Mouse (Mus musculus) stomach, embryonic 15.5 days (tissue): ENCODE results near the gene Pkd1l2. TPM values are rescaled to one million over a fixed set of nuclear protein-coding genes. Genes with fewer than 3 reads are reported as not detected.

Source experiments
- ATAC-seq: fragments of 200-750 bp; cut with Nextera tagmentation; 2 replicates; pipeline ENCODE4 v1.8.0; 2017; ENCODE audit warnings: low read depth, moderate number of reproducible peaks, moderate TSS enrichment; ENCODE audit not compliant: insufficient read depth, low FRiP score
- H3K27ac ChIP-seq: fragments of 300-500 bp; sonication (generic); 2 replicates; pipeline ENCODE4 v1.5.1; 2015; ENCODE audit warnings: mild to moderate bottlenecking, inconsistent platforms
- H3K27me3 ChIP-seq: fragments of 300-500 bp; sonication (generic); replicated peaks from 2 replicates; pipeline ENCODE4 v1.6.1; 2015; ENCODE audit warnings: inconsistent platforms
- H3K36me3 ChIP-seq: fragments of 300-500 bp; sonication (generic); 2 replicates; pipeline ENCODE4 v1.6.1; 2015; ENCODE audit warnings: inconsistent platforms
- H3K4me1 ChIP-seq: fragments of 300-500 bp; sonication (generic); 2 replicates; pipeline ENCODE4 v1.6.1; 2015; ENCODE audit warnings: inconsistent platforms
- H3K4me2 ChIP-seq: fragments of 300-500 bp; sonication (generic); 2 replicates; pipeline ENCODE4 v1.6.1; 2015; ENCODE audit warnings: mild to moderate bottlenecking, inconsistent platforms
- H3K4me3 ChIP-seq: fragments of 300-500 bp; sonication (generic); replicated peaks from 2 replicates; pipeline ENCODE4 v1.5.1; 2015; ENCODE audit warnings: inconsistent platforms
- H3K9ac ChIP-seq: fragments of 300-500 bp; sonication (generic); 2 replicates; pipeline ENCODE4 v1.6.1; 2015; ENCODE audit warnings: inconsistent platforms
- H3K9me3 ChIP-seq: fragments of 300-500 bp; sonication (generic); 2 replicates; pipeline ENCODE4 v1.6.1; 2016; ENCODE audit warnings: inconsistent platforms
- WGBS: fragments of 180-500 bp; shearing (Covaris S2); methylation state at CpG from one replicate; pipeline ENCODE4 v1.1.7; 2015; 5-methylcytosine and 5-hydroxymethylcytosine counted together
- polyA plus RNA-seq: library from polyadenylated mRNA; unstranded; fragments of >200 nt; fragmentation: Nextera tagmentation; extraction: Ambion mirVana; gene quantifications from 2 replicates; pipeline ENCODE4 v1.2.1, GENCODE M21; 2015

Gene Pkd1l2
- polyA plus RNA-seq, 1 experiment from 2014 or later = 0.18 TPM

GRCm38 (mm10) chr8:116989842-116990241 is 92.4 kb downstream of the Pkd1l2 start:
- Histone ChIP-seq H3K4me2 (no peak overlapping the region), H3K27me3 (no peaks in the 10 kb centered on the region), H3K9me3 (no peaks in the 10 kb centered on the region), H3K27ac (no peak overlapping the region), H3K4me3 (no peak overlapping the region), H3K36me3 (peaks cover 6% of the 10 kb centered on the region; the same call in 1 of the 2 replicates), H3K4me1 (peaks cover 8% of the 10 kb centered on the region; the same call in 1 of the 2 replicates), H3K9ac (no peak overlapping the region)
- no peak for ATAC-seq
- WGBS = 95% methylated on average over 3 of the region's 3 CpGs

GRCm38 (mm10) chr8:116980117-116980516 is 102.1 kb downstream of the Pkd1l2 start:
- WGBS = 22% methylated on average over 4 of the region's 4 CpGs
- H3K9ac ChIP-seq = no peak overlapping the region
- H3K4me1 ChIP-seq = peaks cover 3% of the 10 kb centered on the region
- H3K36me3 ChIP-seq = peaks cover 10% of the 10 kb centered on the region
- H3K27me3 ChIP-seq = no peaks in the 10 kb centered on the region
- no peak overlapping the region for H3K4me3 ChIP-seq
- H3K27ac ChIP-seq = no peak overlapping the region
- no peak for ATAC-seq
- no peak overlapping the region for H3K4me2 ChIP-seq
- no peaks in the 10 kb centered on the region for H3K9me3 ChIP-seq

- Histone ChIP-seq H3K27me3 (no peaks in the 10 kb centered on the region), H3K9ac (0 out of 2 replicates have a peak within 1 kb of the TSS, but pooled peaks have one; percentile 14), H3K9me3 (no peaks in the 10 kb centered on the region), H3K4me3 (peak within 1 kb of the TSS; percentile 77), H3K27ac (no peak within 1 kb of the TSS), H3K4me2 (peak within 1 kb of the TSS; percentile 70), H3K36me3 (peaks cover 6% of the 10 kb centered on the region), H3K4me1 (peaks cover 3% of the 10 kb centered on the region)
- ATAC-seq = peak; percentile 99
- WGBS = 0% methylated on average over 46 of the region's 46 CpGs
These were observed 103.5 kb downstream of the Pkd1l2 start, which contains the start of gene 1700030J22Rik for GRCm38 (mm10) chr8:116978631-116979256. Gene 1700030J22Rik (minus strand): TSS chr8:116978959.

GRCm38 (mm10) chr8:116978052-116978451 is 104.2 kb downstream of the Pkd1l2 start:
- WGBS = 31% methylated on average over 8 of the region's 8 CpGs
- Histone ChIP-seq H3K4me1 (peaks cover 3% of the 10 kb centered on the region), H3K27ac (no peak overlapping the region), H3K9me3 (no peaks in the 10 kb centered on the region), H3K9ac (no peak overlapping the region), H3K27me3 (no peaks in the 10 kb centered on the region), H3K36me3 (no peaks in the 10 kb centered on the region), H3K4me3 (peak overlapping the region; percentile 77), H3K4me2 (peak overlapping the region; percentile 70)
- ATAC-seq = no peak

DNA sequence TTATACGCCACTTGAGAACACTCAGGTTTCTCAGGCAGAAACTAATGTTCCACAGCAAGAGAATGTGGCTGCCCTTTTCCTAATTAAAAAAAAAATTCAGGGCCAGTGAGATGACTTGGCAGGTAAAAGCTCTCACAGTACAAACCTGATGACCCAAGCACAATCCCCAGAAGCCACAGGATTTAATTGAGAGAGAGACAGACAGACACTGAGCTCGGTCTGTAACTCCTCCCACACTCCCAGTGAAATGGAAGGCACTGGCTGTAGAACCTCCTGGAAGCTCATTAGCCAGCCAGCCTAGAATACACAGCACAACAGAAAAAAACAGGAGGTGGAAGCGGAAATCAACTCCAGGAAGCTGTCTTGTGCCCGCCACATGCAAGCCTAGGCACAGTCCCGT is 106.6 kb downstream of the Pkd1l2 start:
- Histone ChIP-seq H3K27ac (no peak overlapping the region), H3K9ac (no peak overlapping the region), H3K36me3 (no peaks in the 10 kb centered on the region), H3K4me2 (no peak overlapping the region; the same call in 1 of the 2 replicates), H3K4me1 (peaks cover 3% of the 10 kb centered on the region), H3K9me3 (no peaks in the 10 kb centered on the region), H3K27me3 (no peaks in the 10 kb centered on the region), H3K4me3 (no peak overlapping the region)
- WGBS = 50% methylated on average over 5 of the region's 5 CpGs
- no peak for ATAC-seq

GRCm38 (mm10) chr8:116975066-116975465 is 107.2 kb downstream of the Pkd1l2 start:
- H3K27ac ChIP-seq = no peak overlapping the region
- no peak overlapping the region for H3K4me3 ChIP-seq
- no peaks in the 10 kb centered on the region for H3K27me3 ChIP-seq
- H3K4me2 ChIP-seq = no peak overlapping the region; the same call in 1 of the 2 replicates
- H3K9me3 ChIP-seq = no peaks in the 10 kb centered on the region
- no peaks in the 10 kb centered on the region for H3K36me3 ChIP-seq
- 35% methylated on average over 5 of the region's 5 CpGs for WGBS
- peaks cover 3% of the 10 kb centered on the region for H3K4me1 ChIP-seq
- no peak for ATAC-seq
- H3K9ac ChIP-seq = no peak overlapping the region

GRCm38 (mm10) chr8:116969531-116969930 is 112.7 kb downstream of the Pkd1l2 start:
- Histone ChIP-seq H3K36me3 (no peaks in the 10 kb centered on the region), H3K9ac (no peak overlapping the region), H3K4me3 (no peak overlapping the region), H3K27me3 (no peaks in the 10 kb centered on the region), H3K9me3 (no peaks in the 10 kb centered on the region), H3K27ac (no peak overlapping the region), H3K4me2 (no peak overlapping the region), H3K4me1 (no peaks in the 10 kb centered on the region)
- WGBS = 72% methylated on average over 6 of the region's 6 CpGs
- no peak for ATAC-seq

DNA sequence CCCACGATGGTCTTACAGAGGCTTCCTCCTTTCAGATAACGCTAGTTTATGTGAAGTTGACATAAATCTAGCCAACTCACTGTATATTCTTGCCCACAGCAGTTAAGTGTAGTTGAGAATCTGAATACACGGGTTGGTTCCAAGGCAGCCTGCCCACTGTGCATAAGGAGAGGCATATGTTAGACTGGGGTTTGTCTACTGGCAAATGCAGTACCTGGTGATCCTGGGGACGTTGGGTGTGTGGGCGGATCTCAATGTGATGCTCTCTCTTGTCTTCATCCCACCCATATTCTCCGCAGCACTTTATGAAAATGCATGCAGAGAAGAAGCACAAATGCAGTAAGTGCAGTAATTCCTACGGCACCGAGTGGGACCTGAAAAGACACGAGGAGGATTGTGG is 127.8 kb downstream of the Pkd1l2 start:
- no peaks in the 10 kb centered on the region for H3K27me3 ChIP-seq
- H3K27ac ChIP-seq = no peak overlapping the region
- H3K4me2 ChIP-seq = no peak overlapping the region
- 92% methylated on average over 9 of the region's 9 CpGs for WGBS
- H3K9ac ChIP-seq = no peak overlapping the region
- H3K36me3 ChIP-seq = peaks cover 27% of the 10 kb centered on the region
- H3K4me3 ChIP-seq = no peak overlapping the region
- ATAC-seq = no peak
- H3K9me3 ChIP-seq = no peaks in the 10 kb centered on the region
- H3K4me1 ChIP-seq = 0 out of 2 replicates have a peak, but pooled peaks cover 4% of the 10 kb centered on the region

GRCm38 (mm10) chr8:116952428-116952827 is 129.8 kb downstream of the Pkd1l2 start:
- Histone ChIP-seq H3K27ac (no peak overlapping the region), H3K4me2 (no peak overlapping the region), H3K9me3 (no peaks in the 10 kb centered on the region), H3K9ac (no peak overlapping the region), H3K27me3 (no peaks in the 10 kb centered on the region), H3K36me3 (peaks cover 17% of the 10 kb centered on the region), H3K4me1 (0 out of 2 replicates have a peak, but pooled peaks cover 4% of the 10 kb centered on the region), H3K4me3 (no peak overlapping the region)
- no peak for ATAC-seq
- 84% methylated on average over 8 of the region's 8 CpGs for WGBS

DNA sequence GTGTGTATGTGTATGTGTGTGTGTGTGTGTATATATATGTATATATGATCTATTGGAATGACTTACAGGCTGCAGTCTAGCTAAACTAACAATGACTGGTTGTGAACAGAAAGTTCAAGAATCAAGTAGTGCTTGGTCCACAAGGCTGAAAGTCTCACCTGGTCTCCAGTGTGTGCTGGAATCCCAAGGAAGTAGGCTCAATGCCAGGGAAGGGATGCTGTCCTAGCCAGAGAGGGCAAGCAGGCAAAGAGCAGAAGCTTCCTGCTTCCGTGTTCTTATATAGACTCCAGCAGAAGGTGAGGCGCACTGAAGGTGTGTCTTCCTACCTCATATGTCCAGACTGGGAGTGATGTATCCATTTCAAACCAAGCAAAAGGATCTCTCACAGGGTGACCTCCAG is 130.5 kb downstream of the Pkd1l2 start:
- H3K4me3 ChIP-seq = no peak overlapping the region
- 75% methylated on average over 2 of the region's 2 CpGs for WGBS
- peaks cover 12% of the 10 kb centered on the region for H3K36me3 ChIP-seq
- no peak for ATAC-seq
- no peaks in the 10 kb centered on the region for H3K27me3 ChIP-seq
- H3K9me3 ChIP-seq = no peaks in the 10 kb centered on the region
- H3K27ac ChIP-seq = no peak overlapping the region
- no peak overlapping the region for H3K9ac ChIP-seq
- H3K4me1 ChIP-seq = 0 out of 2 replicates have a peak, but pooled peaks cover 4% of the 10 kb centered on the region
- H3K4me2 ChIP-seq = no peak overlapping the region

GRCm38 (mm10) chr8:116951369-116951768 is 130.9 kb downstream of the Pkd1l2 start:
- H3K36me3 ChIP-seq = peaks cover 8% of the 10 kb centered on the region
- H3K4me1 ChIP-seq = 0 out of 2 replicates have a peak, but pooled peaks cover 7% of the 10 kb centered on the region
- no peak overlapping the region for H3K9ac ChIP-seq
- H3K27me3 ChIP-seq = no peaks in the 10 kb centered on the region
- WGBS = 50% methylated on average over 5 of the region's 5 CpGs
- no peaks in the 10 kb centered on the region for H3K9me3 ChIP-seq
- no peak overlapping the region for H3K4me3 ChIP-seq
- H3K27ac ChIP-seq = no peak overlapping the region
- no peak overlapping the region for H3K4me2 ChIP-seq
- ATAC-seq = peak; percentile 59; the same call in 1 of the 2 replicates

DNA sequence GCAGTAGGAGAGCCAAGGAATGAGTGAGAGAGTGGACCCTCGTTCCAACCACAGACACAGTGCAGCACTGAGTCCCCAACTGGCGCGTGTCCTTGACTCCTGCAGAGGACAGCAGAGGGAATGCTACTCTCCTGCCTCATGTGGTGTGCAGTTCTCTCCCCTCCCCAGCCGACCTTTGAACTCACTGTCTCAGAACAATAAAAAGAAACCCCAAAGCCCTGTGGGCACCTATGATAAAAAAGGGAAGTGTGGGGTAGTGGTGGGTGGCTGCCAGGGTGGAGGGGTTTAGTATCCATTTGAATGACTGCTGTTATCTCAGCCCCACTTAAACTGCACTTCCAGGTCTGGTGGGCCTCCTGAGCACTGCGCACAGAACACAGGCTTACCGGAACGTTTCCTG is 134.7 kb downstream of the Pkd1l2 start:
- no peaks in the 10 kb centered on the region for H3K36me3 ChIP-seq
- WGBS = 80% methylated on average over 7 of the region's 7 CpGs
- peaks cover 21% of the 10 kb centered on the region for H3K4me1 ChIP-seq
- no peak for ATAC-seq
- H3K27me3 ChIP-seq = no peaks in the 10 kb centered on the region
- no peak overlapping the region for H3K9ac ChIP-seq
- no peaks in the 10 kb centered on the region for H3K9me3 ChIP-seq
- H3K4me3 ChIP-seq = no peak overlapping the region
- H3K27ac ChIP-seq = no peak overlapping the region
- no peak overlapping the region for H3K4me2 ChIP-seq
